Mouse (Mus musculus): ENCODE data around the gene Ppp2r3c.
A peak's percentile ranks its signal among the peaks of the same experiment; 100 is the strongest.
"Not testable (repeated sequence)": the region's sequence is repeated elsewhere in the genome, so short reads cannot be mapped to it uniquely, and the experiment has no call there.

Ppp2r3c gene

DNA sequence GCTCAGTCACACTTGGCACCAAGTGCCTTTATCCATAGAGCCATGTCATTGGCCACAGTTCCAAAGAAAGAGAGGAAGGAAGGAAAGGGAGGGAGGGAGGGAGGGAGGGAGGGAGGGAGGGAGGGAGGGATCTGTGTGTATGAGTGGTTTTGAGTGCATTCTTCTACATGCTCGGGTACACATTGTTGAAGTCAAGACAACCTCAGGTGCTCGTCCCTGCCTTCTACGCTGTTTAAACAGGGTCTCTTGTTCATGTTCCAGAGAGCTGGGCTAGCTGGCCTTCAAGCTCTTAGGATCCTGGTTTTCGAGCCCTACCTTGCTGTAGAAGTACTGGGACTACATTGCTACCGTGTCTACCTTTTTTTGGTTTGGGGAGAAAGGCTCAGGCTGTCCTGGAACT, 39.4 kb downstream of the Ppp2r3c start:
- DNase-seq: not testable (repeated sequence)

DNA sequence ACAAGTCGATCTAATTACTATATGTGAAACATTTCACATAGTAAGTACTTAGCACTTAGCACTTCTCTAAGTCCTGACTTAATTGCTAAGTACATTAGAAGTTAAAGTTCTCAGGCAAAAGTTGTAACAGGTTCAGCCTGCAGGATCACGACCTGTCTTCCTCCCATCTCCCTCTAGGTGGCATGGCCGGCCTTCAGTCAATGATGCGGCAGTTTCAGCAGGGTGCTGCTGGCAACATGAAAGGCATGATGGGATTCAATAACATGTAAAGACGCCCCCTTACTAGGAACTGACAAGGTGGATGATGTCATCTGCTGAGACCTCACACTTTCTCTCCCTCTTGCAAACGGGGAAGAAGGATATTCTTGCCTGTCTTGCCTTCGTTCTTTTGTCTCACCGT, 40.8 kb downstream of the Ppp2r3c start:
- not testable (repeated sequence) for DNase-seq

DNA sequence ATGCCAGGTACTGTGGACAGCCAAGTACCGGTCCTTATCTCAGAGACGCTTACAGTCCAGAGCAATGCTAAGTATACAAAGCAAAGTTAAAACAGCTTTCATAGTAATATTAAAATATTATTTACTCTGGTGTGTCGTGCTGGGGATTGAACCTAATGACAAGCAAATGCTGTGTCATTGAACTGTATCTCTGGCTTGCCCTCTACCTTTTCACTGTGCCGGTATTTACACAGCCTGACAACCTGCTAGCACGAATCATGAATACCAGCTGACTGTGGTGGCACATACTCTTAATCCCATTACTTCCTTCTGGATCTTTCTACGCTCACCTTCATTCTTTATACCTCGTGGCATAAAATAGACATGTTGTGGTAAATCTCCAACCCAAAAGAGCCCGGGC, 60.6 kb downstream of the Ppp2r3c start:
- not testable (repeated sequence) for DNase-seq

DNA sequence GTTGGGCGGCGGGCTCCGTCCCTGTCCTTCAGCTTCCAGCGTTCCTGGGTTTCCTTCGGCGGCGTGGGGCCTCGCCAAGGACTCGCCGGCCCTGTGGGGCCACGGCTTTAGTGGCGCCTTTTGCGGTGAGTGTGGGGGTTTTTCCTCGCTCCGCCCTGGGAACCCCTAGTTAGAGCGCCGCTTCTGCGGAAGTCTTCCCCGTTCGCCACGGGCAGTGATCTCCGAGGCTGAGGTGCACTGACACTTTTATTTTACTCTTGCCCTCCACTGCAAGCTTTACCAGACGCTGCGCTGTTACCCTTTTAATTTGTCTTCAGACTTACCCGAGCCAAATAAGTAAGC, 72.3 kb downstream of the Ppp2r3c start:
- DNase-seq: peak; percentile 38

DNA sequence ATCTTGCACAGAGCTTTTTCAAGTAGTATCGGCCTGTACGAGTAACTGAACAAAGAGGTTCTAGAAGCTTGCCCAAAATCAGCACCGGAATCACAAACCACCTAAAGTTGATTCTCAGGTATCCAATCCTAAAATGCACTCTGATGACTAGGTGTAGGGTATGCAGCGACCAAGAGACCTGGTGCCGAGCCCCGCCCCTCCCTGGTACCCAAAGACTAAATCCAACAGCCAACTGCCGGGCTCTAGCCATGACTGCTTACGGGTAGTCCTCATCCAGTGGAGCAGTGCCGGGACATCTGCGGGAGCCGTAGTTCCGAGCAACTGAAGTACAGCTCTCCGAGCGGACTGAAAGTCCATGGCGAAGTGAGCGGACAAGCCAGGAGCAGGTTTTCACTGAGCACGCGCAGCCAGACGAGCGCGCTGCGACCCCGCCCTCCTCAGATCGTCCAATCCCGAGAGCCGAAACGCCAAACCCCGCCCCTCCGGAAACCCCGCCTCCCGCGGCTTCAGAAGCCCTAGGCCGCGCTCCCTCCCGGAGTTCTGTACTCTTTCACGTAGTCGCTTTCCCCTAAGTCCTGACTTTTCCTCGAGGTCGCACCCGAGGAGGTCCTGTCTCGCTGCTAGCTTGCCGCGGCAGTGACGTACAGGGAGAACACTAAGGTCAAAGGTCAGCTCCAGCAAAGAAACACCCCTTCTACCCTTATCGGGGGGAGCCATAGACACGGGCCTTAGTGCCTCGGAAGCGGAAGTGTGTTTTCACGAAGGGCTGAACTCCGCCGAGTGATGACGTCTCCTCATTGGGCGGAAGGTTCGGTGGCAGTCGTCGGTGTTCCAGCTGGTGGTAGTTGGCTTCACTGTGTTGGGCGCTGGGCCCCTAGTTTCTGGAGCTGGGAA, 72.9 kb downstream of the Ppp2r3c start, which contains the start of gene Srp54c:
Gene Srp54c (plus strand): TSS at position 543 of the 894 bp plus-strand sequence.
- not testable (repeated sequence) for DNase-seq

Measured in thymus, postnatal 4 days (tissue).